Mouse (Mus musculus) heart, adult 2 months (tissue): ENCODE results near the gene Serpina3b.

Experiments used
- CTCF ChIP-seq: fragments of 200-600 bp; IDR thresholded peaks from 2 replicates; pipeline ENCODE4 v1.8.1; 2022; ENCODE audit warnings: antibody characterized with exemption, mild to moderate bottlenecking, moderate library complexity
- POLR2A ChIP-seq: fragments of 200-500 bp; IDR thresholded peaks from 2 replicates; pipeline ENCODE4 v1.6.1; 2011; ENCODE audit warnings: mild to moderate bottlenecking, low read depth, low read length, control low read depth; ENCODE audit not compliant: insufficient read depth

DNA sequence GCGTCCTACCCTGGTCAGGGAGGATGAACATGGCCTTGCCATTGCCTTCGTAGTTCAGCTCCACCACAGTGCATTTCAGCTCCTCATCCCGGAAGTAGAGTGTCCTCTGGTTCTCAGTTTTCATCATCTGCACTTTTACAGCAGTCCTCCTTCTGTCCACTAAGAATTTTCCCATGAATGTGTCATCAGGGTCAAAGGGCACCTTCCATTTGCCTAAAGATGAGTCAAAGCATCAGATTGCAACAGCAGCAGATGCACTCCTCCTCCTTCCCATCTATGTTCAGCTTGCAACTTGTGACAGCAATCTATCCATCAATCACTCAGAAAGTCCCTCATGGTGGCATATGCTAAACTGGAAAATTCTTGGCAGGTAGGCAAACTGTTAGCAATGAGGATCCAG is 47.8 kb downstream of the Serpina3b start:
- TF ChIP-seq POLR2A (no peak), CTCF (no peak)
